Mouse (Mus musculus) MEL (cell line): Measurements from ENCODE around the gene Mpp3.

Experiments used
- BHLHE40 ChIP-seq: IDR thresholded peaks from 2 replicates; pipeline ENCODE4 v1.6.1; 2012; ENCODE audit warnings: low read depth, mild to moderate bottlenecking, inconsistent platforms, low read length, improper control_type of control experiment, borderline replicate concordance
- CTCF ChIP-seq, 3 experiments: IDR thresholded peaks in 2 of 3; conservative IDR thresholded peaks in 1 of 3; 2 replicates each; pipeline ENCODE4 v1.5.1; 2011 to 2012; ENCODE audit warnings: low read length in 3 of 3, low read depth in 2 of 3, mild to moderate bottlenecking in 2 of 3, improper control_type of control experiment in 1 of 3, inconsistent platforms in 1 of 3, mixed read lengths in 1 of 3, moderate library complexity in 1 of 3; ENCODE audit not compliant: control insufficient read depth in 1 of 3, insufficient read depth in 1 of 3, poor library complexity in 1 of 3, severe bottlenecking in 1 of 3
- GABPA ChIP-seq: IDR thresholded peaks from 2 replicates; pipeline ENCODE4 v1.6.1; 2012; ENCODE audit warnings: low read depth, mild to moderate bottlenecking, inconsistent platforms, low read length, improper control_type of control experiment, moderate library complexity
- JUND ChIP-seq: IDR thresholded peaks from 2 replicates; pipeline ENCODE4 v1.6.1; 2011; ENCODE audit warnings: low read depth, mild to moderate bottlenecking, improper control_type of control experiment, low read length
- MAX ChIP-seq: IDR thresholded peaks from 2 replicates; pipeline ENCODE4 v1.6.1; 2011; ENCODE audit warnings: low read length, improper control_type of control experiment
- MEF2A ChIP-seq: IDR thresholded peaks from 2 replicates; pipeline ENCODE4 v1.6.1; 2014; ENCODE audit warnings: low read depth, mild to moderate bottlenecking, inconsistent platforms, low read length, improper control_type of control experiment; ENCODE audit not compliant: poor library complexity, insufficient replicate concordance, severe bottlenecking; ENCODE audit errors: extremely low read depth
- MYC ChIP-seq: IDR thresholded peaks from 2 replicates; pipeline ENCODE4 v1.6.1; 2011; ENCODE audit warnings: low read depth, mild to moderate bottlenecking, low read length, improper control_type of control experiment, moderate library complexity
- RCOR1 ChIP-seq: IDR thresholded peaks from 2 replicates; pipeline ENCODE4 v1.6.1; 2012; ENCODE audit warnings: low read depth, mild to moderate bottlenecking, inconsistent platforms, low read length, improper control_type of control experiment
- SIN3A ChIP-seq: IDR thresholded peaks from 2 replicates; pipeline ENCODE4 v1.6.1; 2012; ENCODE audit warnings: low read length, improper control_type of control experiment, inconsistent platforms
- USF1 ChIP-seq: IDR thresholded peaks from 2 replicates; pipeline ENCODE4 v1.6.1; 2014; ENCODE audit warnings: low read depth, mild to moderate bottlenecking, inconsistent platforms, low read length, improper control_type of control experiment, moderate library complexity
- USF2 ChIP-seq, 2 experiments: IDR thresholded peaks; 2 replicates each; pipeline ENCODE4 v1.6.1; 2011 to 2012; ENCODE audit warnings: improper control_type of control experiment in 2 of 2, low read length in 2 of 2, borderline replicate concordance in 1 of 2, inconsistent platforms in 1 of 2, low read depth in 1 of 2, mild to moderate bottlenecking in 1 of 2; ENCODE audit not compliant: insufficient read depth in 1 of 2
- ZC3H11A ChIP-seq: IDR thresholded peaks from 2 replicates; pipeline ENCODE4 v1.6.1; 2012; ENCODE audit warnings: low read depth, mild to moderate bottlenecking, inconsistent platforms, low read length, improper control_type of control experiment
- ZMIZ1 ChIP-seq: IDR thresholded peaks from 2 replicates; pipeline ENCODE4 v1.6.1; 2012; ENCODE audit warnings: low read depth, mild to moderate bottlenecking, inconsistent platforms, low read length, improper control_type of control experiment, moderate library complexity

- TF ChIP-seq SIN3A, result no peak
- no peak for TF ChIP-seq CTCF (IDR thresholded peaks at IDR 0.05 in 2 of 3, conservative IDR thresholded peaks at IDR 0.05 in 1 of 3; ENCODE audit: control insufficient read depth in 1 of 3, insufficient read depth in 1 of 3, low read depth in 2 of 3, low read length in 3 of 3, poor library complexity in 1 of 3, severe bottlenecking in 1 of 3)
- TF ChIP-seq BHLHE40, result no peak
- TF ChIP-seq ZMIZ1, result no peak
- TF ChIP-seq GABPA, result no peak
- TF ChIP-seq ZC3H11A, result no peak
- TF ChIP-seq MAX, result no peak
- TF ChIP-seq USF1, result no peak
- no peak for TF ChIP-seq MEF2A
- TF ChIP-seq RCOR1, result no peak
- TF ChIP-seq MYC, result no peak
- no peak for TF ChIP-seq USF2 (IDR thresholded peaks at IDR 0.05; ENCODE audit: borderline replicate concordance in 1 of 2, insufficient read depth in 1 of 2, low read depth in 1 of 2, low read length in 2 of 2)
- no peak for TF ChIP-seq JUND
Observed at GRCm38 (mm10) chr11:102042971-102043370, 14.7 kb upstream of the Mpp3 start.
